Mouse (Mus musculus) urinary bladder, adult 2 months (tissue): ENCODE results near the gene Nuf2. TPM values are rescaled to one million over a fixed set of nuclear protein-coding genes. Genes with fewer than 3 reads are reported as not detected.
"Not testable (repeated sequence)": the region's sequence is repeated elsewhere in the genome, so short reads cannot be mapped to it uniquely, and the experiment has no call there.

ENCODE experiments used
- DNase-seq: peaks from one replicate; pipeline ENCODE4 v3.0.0; 2022; ENCODE audit warnings: low spot score
- polyA plus RNA-seq: library from polyadenylated mRNA; depleted of rRNA; stranded (reverse); fragments of >200 nt; gene quantifications from 2 replicates; pipeline ENCODE4 v1.2.3, GENCODE M21; 2012; rRNA removed

The Nuf2 gene
- polyA plus RNA-seq: 1.5 TPM in 2 replicates

DNA sequence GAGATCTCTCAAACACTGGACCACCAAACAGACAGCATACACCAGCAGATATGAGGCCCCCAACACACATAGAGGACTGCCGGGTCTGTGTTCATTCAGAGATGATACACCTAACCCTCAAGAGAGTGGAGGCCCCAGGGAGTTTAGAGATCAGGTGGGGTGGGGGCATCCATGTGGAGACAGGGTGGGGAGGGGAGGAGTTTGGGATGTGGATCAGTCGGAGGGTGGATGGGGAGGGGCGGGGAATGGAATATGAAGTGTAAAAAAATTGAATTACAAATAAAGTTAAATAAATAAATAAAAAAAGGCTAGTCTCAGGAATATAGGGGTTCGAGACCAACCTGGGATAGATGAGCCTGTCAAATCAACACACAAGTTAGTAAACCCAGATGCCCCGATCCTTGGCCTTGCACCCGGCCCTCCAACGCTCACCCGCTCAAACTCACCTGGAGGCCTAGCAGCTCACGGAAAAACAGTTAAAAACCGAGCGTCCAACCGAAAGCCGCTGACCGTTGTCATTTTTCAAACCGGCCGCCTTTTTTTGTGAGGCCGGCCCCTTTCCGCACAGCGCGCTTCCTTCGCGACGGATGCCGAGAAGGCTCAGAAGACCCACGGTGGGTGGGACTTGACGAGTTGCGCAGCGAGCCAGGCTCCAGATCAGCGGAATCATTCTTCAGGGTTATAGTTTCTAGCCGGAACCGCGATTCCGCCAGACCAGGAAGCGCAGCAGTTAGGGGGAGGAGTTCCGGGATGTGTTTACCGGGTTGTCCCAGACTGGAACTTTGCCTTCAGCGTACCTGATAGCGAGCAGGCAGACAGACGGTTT is at the start of gene Nuf2:
Nuf2 (minus strand) TSS at position 589 of the 826 bp plus-strand sequence.
- DNase-seq: peak; percentile 95

GRCm38 (mm10) chr1:169579572-169579971 is 48.3 kb upstream of the Nuf2 start:
- no peak for DNase-seq

DNA sequence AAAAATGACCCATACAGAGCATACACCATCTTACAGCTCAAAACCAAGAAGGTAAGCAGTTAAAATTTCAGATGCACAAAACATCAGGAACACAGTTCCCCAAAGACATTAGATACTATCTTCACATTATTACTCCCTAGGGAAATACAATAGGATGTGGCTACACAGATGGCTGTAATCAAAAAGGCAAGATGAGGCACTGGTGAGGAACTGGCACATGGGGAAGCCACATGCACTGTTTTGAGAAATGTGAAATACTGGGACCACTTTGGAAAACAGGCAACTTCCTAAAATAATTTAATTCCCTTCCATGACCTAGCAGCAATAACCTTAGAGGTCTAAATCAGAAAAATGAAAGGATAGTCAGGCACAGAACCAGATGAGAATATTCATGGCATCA is 42.9 kb upstream of the Nuf2 start:
- DNase-seq: no peak

DNA sequence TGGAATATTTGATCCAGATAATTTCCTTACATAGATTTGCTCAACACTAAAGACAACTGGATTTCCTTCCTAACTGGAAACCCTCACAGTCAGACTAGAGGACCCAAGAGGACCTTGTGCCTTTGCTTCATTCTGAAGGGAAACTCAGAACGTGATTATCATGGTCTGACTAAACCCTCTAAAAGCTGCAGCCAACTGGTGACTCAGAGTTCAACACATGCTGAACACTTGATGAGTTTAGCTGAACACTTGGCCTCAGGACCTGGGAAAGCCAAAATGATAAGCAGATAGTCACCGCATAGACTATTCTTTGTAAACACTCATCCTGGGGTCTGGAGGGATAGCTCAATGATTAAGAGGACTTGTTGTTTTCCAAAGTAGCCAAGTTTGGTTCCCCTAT is 24.4 kb upstream of the Nuf2 start:
- no peak for DNase-seq

DNA sequence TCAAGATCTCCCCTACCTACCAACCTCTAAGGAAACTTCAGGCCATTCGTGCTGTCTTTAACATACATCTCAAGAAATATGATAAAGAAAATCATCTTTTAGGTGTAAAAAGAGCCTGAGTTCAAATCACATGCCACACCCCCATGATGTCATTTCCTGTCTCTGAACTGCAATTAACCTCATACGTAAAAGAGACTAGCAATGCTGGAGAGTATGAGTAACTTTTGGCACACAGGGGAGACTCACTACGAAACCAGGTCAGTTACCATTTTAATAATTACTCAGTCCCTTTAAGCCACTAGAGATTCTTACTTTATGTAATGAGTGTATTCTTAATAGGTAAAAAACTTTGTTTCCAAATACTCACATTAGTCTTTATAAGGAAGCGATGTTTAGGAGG is 23.8 kb upstream of the Nuf2 start:
- no peak for DNase-seq

- no peak for DNase-seq
Measured at GRCm38 (mm10) chr1:169553446-169553845, 22.2 kb upstream of the Nuf2 start.

- DNase-seq: no peak
Measured at GRCm38 (mm10) chr1:169540415-169540814, 9.2 kb upstream of the Nuf2 start.

- no peak for DNase-seq
Measured at GRCm38 (mm10) chr1:169531702-169532535, 655 bp upstream of the Nuf2 start.

GRCm38 (mm10) chr1:169529996-169530518 is 1.2 kb downstream of the Nuf2 start:
- no peak for DNase-seq

GRCm38 (mm10) chr1:169526006-169526680 is 5.1 kb downstream of the Nuf2 start:
- no peak for DNase-seq

GRCm38 (mm10) chr1:169519337-169519736 is 11.9 kb downstream of the Nuf2 start:
- DNase-seq: no peak

- DNase-seq: not testable (repeated sequence)
Measured at GRCm38 (mm10) chr1:169517899-169518517, 13.3 kb downstream of the Nuf2 start.

GRCm38 (mm10) chr1:169517376-169517892 is 13.8 kb downstream of the Nuf2 start:
- no peak for DNase-seq

DNA sequence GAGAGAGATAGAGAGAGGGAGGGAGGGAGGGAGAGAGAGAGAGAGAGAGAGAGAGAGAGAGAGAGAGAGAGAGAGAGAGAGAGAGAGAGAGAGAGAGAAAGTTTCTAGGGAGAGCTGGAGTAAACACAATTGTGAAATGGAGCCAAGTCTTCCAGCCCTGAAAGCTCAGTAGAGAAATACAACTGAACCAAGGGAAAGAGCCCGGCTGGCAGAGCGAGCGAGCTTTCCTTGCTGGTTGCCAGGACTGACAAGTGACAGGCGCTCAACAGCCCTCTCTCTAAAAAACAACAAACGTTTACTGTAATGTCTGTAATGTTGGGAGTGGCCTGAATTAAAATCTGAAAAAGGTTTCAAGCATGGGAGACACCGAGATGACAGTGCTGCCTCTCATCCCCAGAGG is 24.9 kb downstream of the Nuf2 start:
- no peak for DNase-seq

DNA sequence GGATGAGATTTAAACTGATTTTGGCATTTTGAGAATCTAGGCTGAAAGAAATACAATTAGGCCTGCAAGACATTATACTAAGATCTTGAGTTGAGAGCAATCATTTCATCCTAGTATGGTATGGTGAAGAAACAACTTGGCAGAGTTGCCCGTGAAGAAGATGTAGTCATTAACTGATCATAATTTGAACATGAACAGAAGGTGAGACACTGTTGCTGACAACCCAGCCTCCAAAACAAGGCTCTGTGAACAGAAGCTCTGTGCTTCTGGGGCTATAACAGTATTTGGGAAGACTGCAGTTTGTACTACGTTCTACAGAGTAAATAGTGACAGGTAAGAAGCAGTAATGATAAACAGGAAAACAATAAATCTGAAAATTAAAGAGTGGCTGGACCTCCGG is 28.4 kb downstream of the Nuf2 start:
- no peak for DNase-seq

GRCm38 (mm10) chr1:169495621-169496020 is 35.6 kb downstream of the Nuf2 start:
- no peak for DNase-seq

DNA sequence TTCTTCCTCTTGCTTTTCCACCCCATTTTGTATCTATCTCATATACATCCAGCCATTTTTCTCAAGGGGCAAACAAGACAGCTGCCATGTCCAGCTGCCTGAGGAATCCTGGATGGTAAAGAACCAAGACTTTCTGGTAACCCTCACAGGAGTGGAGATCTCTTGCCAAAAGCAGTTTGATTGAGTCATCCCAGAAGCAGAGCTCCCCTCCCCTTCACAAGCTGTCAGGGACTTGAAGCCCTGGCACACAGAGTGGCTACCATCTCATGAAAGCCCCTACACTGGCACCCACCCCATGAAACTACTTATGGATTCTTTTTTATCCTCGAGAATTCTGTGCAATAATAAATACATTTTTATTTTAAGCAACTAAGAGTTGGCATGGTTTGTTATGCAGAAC is 39.7 kb downstream of the Nuf2 start:
- DNase-seq: no peak

DNA sequence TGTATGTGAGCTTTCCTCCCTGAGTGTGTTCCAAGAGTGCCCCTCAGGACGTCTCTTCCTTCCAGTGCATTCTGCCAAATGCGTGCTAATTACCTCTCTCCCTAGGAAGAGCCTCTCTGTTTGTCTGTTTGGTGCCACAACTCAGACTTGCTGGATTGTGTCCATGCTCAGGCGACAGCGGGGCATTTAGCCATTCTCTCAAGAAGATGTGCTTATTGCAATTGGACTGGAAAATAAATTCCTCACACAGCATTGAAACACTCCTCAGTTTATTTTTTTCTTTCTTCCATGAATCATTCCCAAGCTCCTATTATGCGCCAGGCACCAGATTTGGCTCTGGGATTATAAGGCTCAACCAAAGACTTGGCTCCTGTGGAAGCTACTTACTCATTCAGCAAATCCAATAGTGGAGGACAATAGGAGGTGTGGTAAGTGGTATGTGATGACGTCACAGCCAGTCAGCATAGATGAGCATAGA is 45.8 kb downstream of the Nuf2 start:
- no peak for DNase-seq

GRCm38 (mm10) chr1:169484565-169484964 is 46.7 kb downstream of the Nuf2 start:
- no peak for DNase-seq

- no peak for DNase-seq
Measured at GRCm38 (mm10) chr1:169482596-169483335, 48.5 kb downstream of the Nuf2 start.
